Mouse (Mus musculus) CD8-positive naive resting alpha-beta T cell, adult 2 months (primary cell): ENCODE data around the gene Uchl5.

Source experiments
- DNase-seq, 2 experiments: peaks; one replicate each; pipeline ENCODE4 v3.0.0; 2022; ENCODE audit warnings: low read depth in 2 of 2, low spot score in 2 of 2

Uchl5 gene

GRCm38 (mm10) chr1:143788584-143789227, 11.6 kb downstream of the Uchl5 start:
- DNase-seq = peak; percentile 39 to 65

- DNase-seq = peak; percentile 13 to 56
These were observed 26.5 kb downstream of the Uchl5 start for GRCm38 (mm10) chr1:143803537-143803936.

GRCm38 (mm10) chr1:143809062-143809461, 32.0 kb downstream of the Uchl5 start:
- DNase-seq = no peak

- DNase-seq = peak; percentile 64 to 77
These were observed 36.7 kb downstream of the Uchl5 start for GRCm38 (mm10) chr1:143813676-143814360.

GRCm38 (mm10) chr1:143820096-143820877, 43.2 kb downstream of the Uchl5 start:
- no peak for DNase-seq

- no peak for DNase-seq
These were observed 45.6 kb downstream of the Uchl5 start for GRCm38 (mm10) chr1:143822677-143823076.

GRCm38 (mm10) chr1:143830713-143831112, 53.6 kb downstream of the Uchl5 start:
- no peak for DNase-seq

GRCm38 (mm10) chr1:143836363-143837182, 59.5 kb downstream of the Uchl5 start:
- DNase-seq = no peak

GRCm38 (mm10) chr1:143837681-143838080, 60.6 kb downstream of the Uchl5 start:
- DNase-seq = no peak

GRCm38 (mm10) chr1:143838896-143839410, 61.9 kb downstream of the Uchl5 start:
- DNase-seq = no peak

- DNase-seq = no peak
These were observed 75.3 kb downstream of the Uchl5 start for GRCm38 (mm10) chr1:143852329-143852728.

GRCm38 (mm10) chr1:143852779-143853358, 75.8 kb downstream of the Uchl5 start:
- no peak for DNase-seq

GRCm38 (mm10) chr1:143853691-143854115, 76.6 kb downstream of the Uchl5 start:
- no peak for DNase-seq

- no peak for DNase-seq
These were observed 78.6 kb downstream of the Uchl5 start for GRCm38 (mm10) chr1:143855706-143856105.
